Mouse (Mus musculus) hematopoietic multipotent progenitor cell, adult 10-12 weeks (in vitro differentiated cells): ENCODE measurements around the gene Cept1. TPM values are rescaled to one million over a fixed set of nuclear protein-coding genes. Genes with fewer than 3 reads are reported as not detected.

Source experiments
- polyA plus RNA-seq: library from polyadenylated mRNA; stranded (reverse); fragments of >175 nt; gene quantifications from 2 replicates; pipeline ENCODE4 v1.2.3, GENCODE M21; 2012; ENCODE audit warnings: low replicate concordance

Gene Cept1
- 10.0 and 10.2 TPM in 2 replicates for polyA plus RNA-seq

DNA sequence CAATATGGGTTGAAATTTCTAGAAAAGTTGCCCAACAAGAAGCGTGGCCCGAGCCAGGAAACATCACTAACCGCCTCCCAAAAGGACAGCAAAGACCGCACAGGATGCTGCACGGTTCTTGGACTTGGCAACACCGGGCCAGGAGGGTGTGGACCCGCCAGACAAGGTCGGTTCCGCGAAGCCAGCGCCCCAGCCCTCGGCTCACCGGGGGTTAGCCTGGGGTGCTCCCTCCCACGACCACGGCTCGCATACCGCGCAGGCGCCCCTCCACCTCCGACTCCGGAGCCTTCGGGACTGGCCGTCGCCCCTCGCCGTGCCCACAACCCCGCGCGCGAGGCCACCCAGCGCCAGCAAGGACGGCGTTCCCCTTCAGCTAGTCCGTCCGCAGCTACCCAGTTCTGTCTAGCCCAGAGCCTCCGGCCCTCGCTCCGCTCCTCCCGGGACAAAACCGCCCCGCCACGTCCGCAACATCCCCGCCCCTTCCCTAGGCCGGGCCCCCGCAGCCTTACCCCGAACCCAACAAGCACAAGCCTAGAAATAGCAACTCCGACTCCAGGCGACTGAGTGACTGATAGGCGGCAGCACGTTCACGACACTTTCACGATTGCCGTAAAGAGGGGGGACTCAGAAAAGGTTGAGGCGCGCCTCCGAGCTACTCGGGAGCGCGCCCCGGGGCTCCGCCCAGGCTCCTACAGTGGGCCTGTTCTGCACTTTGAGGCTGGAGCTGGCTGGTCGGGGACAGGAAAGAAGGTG, at the start of gene Cept1, which contains the start of gene Dram2:
TSS of gene Cept1 (minus strand) at position 632 of the 753 bp plus-strand sequence.
TSS of gene Dram2 (plus strand) at position 628 of the 753 bp plus-strand sequence.

GRCm38 (mm10) chr3:106482281-106483081, 65.1 kb downstream of the Cept1 start, which contains the start of gene Dennd2d:
Gene Dennd2d (plus strand): TSS chr3:106482405.

Other genes with a start within 250 kb of the Cept1 start
- not detected in 2 replicates for gene Chil6, start 141.6 kb downstream of the Cept1 start, polyA plus RNA-seq
- 19.4 and 22.3 TPM in 2 replicates for gene Dennd2d, start 65.4 kb downstream of the Cept1 start, polyA plus RNA-seq
- 0.53 and 5.6 TPM in 2 replicates for gene Dram2, start within 50 bp of the Cept1 start, polyA plus RNA-seq
- 9.3 and 10.1 TPM in 2 replicates for gene Lrif1, start 137.2 kb upstream of the Cept1 start, polyA plus RNA-seq
- 5.8 and 39.9 TPM in 2 replicates for gene Cd53, start 242.3 kb upstream of the Cept1 start, polyA plus RNA-seq